Mouse (Mus musculus) 3T3-L1 (cell line): ENCODE measurements around the gene Olfr520.
"Not testable (repeated sequence)": the region's sequence is repeated elsewhere in the genome, so short reads cannot be mapped to it uniquely, and the experiment has no call there.

Experiments
- DNase-seq: peaks from one replicate; pipeline ENCODE4 v3.0.0-alpha.2; 2015; ENCODE audit warnings: low read depth, low spot score

The Olfr520 gene

GRCm38 (mm10) chr7:99711166-99711565 lies 18.9 kb upstream of the Olfr520 start, which contains the start of gene Slco2b1:
Gene Slco2b1 (minus strand): TSS chr7:99711340.
- peak; percentile 9 for DNase-seq

GRCm38 (mm10) chr7:99712431-99712830 lies 17.6 kb upstream of the Olfr520 start:
- no peak for DNase-seq

- DNase-seq, result no peak
Observed at GRCm38 (mm10) chr7:99716536-99716935, 13.5 kb upstream of the Olfr520 start.

DNA sequence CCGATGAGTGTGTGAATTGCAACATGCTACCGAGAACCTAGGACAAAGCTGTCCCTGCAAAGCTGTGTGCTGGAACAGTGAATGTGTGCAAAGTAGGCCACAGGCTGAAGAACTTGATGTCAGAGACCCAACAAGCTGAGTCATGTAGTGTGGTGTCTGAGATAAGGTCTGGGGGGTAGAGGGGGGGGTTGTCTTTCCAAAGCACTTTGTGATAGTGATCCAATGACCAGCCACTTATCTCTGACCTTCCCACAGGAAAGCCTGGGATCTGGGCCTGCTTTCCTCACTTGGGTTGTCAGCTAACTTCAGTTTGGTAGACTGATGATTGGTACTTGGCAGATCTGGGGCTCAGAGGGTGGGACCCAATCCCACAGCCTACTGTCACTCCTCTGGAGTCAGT lies 4.5 kb downstream of the Olfr520 start:
- DNase-seq, result no peak

GRCm38 (mm10) chr7:99735491-99735890 lies 5.4 kb downstream of the Olfr520 start:
- not testable (repeated sequence) for DNase-seq

- no peak for DNase-seq
Observed at GRCm38 (mm10) chr7:99739276-99739675, 9.2 kb downstream of the Olfr520 start.

GRCm38 (mm10) chr7:99763207-99763606 lies 33.1 kb downstream of the Olfr520 start, which contains the start of gene Olfr521:
Gene Olfr521 (plus strand): TSS chr7:99763507.
- no peak for DNase-seq

DNA sequence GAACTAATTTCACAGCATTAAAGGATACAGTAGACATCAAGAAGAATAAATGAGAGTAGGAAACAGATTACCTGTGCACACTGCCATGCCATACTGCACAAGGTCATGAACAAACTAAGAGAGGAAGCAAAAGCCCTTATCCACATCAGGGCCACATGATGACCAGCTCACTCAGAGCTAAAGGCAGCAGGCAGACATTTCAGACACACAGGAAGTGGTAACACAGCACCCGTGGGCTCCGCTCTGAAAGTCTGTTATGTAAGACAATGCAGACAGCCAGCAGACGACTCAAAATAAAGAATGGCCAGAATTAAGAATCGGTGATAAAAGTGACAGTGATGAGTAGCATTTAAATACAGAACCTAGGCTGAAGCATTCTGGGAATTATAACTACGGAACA lies 51.3 kb downstream of the Olfr520 start:
- no peak for DNase-seq

- DNase-seq, result no peak
Observed at GRCm38 (mm10) chr7:99781916-99782315, 51.8 kb downstream of the Olfr520 start.

DNA sequence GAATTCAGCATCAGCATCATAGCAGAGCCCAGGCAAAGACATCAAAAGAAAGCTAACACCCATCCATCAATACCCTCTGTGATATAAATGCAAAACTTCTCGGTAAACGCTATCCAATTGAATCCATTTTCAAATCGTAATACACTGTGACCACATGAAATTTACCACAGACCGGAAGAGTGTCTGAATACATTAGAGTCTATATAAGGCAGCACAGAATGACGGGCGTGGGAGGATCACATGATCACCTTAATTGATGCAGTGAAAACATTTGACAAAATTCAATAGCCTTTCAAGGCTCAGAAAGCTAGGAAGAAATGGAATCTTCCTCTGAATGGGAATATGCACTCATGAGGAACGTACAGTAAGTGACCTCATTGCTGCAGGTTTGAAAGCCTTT lies 53.3 kb downstream of the Olfr520 start:
- no peak for DNase-seq

DNA sequence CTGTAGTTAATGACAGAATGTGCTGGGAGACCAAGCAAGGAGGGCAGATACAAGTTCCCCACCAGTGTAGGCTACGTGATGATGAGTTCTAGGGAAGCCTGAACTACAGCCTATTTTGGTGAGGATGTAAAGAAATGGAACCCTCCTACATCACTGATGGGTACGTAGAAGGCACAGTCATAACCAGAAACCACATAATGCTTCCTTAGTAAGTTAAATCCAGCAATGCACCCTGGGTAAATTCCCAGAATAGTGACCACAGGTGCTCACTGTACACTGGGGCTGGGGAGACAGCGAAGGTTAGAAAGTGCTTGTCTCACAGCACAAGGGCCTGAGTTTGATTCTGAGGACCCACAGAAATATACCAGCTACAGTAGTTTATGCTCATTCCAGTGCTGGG lies 55.5 kb downstream of the Olfr520 start:
- no peak for DNase-seq
